Mouse (Mus musculus): ENCODE results near the gene Gpsm3.

GRCm38 (mm10) chr17:34604511-34605237 lies 15.1 kb downstream of the Gpsm3 start:
- TF ChIP-seq POLR2A (IDR thresholded peaks at IDR 0.05; ENCODE audit: extremely low read depth, insufficient read depth, low read length), result no peak
- no peak for TF ChIP-seq CTCF (IDR thresholded peaks at IDR 0.05; ENCODE audit: extremely low read depth, insufficient read depth, low read length)

All from cortical plate, adult 2 months (tissue).